Mouse (Mus musculus): ENCODE measurements around the gene Tulp2. TPM values are rescaled to one million over a fixed set of nuclear protein-coding genes. Genes with fewer than 3 reads are reported as not detected.
"Not testable (repeated sequence)": the region's sequence is repeated elsewhere in the genome, so short reads cannot be mapped to it uniquely, and the experiment has no call there.

Gene Tulp2
- polyA plus RNA-seq, 1 experiment from 2014 or later, result 1.1 TPM

- H3K27ac ChIP-seq (ENCODE audit: low read length), result peak within 1 kb of the TSS; percentile 94
- H3K4me3 ChIP-seq (ENCODE audit: low read length), result peak within 1 kb of the TSS; percentile 88
- peak within 1 kb of the TSS; percentile 89 for H3K9ac ChIP-seq (replicated peaks; ENCODE audit: low read length)
- H3K36me3 ChIP-seq (ENCODE audit: insufficient read depth, low read length), result peaks cover 34% of the 10 kb centered on the region
- not testable (repeated sequence) for H3K9me3 ChIP-seq (ENCODE audit: low read length); H3K27me3 ChIP-seq (ENCODE audit: insufficient read depth, low read length)
- WGBS, result under 1% methylated on average over 28 of the region's 37 CpGs
- H3K4me1 ChIP-seq (ENCODE audit: insufficient read depth, low read length), result peaks cover 36% of the 10 kb centered on the region
- H3K4me2 ChIP-seq (replicated peaks; ENCODE audit: low read depth, low read length), result peak within 1 kb of the TSS; percentile 86
- ATAC-seq (ENCODE audit: low FRiP score, low TSS enrichment), result peak; percentile 96
Measured at GRCm38 (mm10) chr7:45459564-45460140, 22.0 kb upstream of the Tulp2 start, which contains the start of gene Ftl1. TSS of gene Ftl1 (minus strand) at chr7:45459884.

- H3K4me3 ChIP-seq (ENCODE audit: low read length), result peak overlapping the region; percentile 88
- H3K9ac ChIP-seq (replicated peaks; ENCODE audit: low read length), result peak overlapping the region; percentile 64
- no peaks in the 10 kb centered on the region for H3K27me3 ChIP-seq (ENCODE audit: insufficient read depth, low read length)
- peak overlapping the region; percentile 54 for H3K4me2 ChIP-seq (replicated peaks; ENCODE audit: low read depth, low read length)
- ATAC-seq (ENCODE audit: low FRiP score, low TSS enrichment), result no peak
- H3K4me1 ChIP-seq (ENCODE audit: insufficient read depth, low read length), result peaks cover 39% of the 10 kb centered on the region
- peaks cover 34% of the 10 kb centered on the region for H3K36me3 ChIP-seq (ENCODE audit: insufficient read depth, low read length)
- 63% methylated on average over 7 of the region's 7 CpGs for WGBS
- H3K27ac ChIP-seq (ENCODE audit: low read length), result peak overlapping the region; percentile 94
- no peaks in the 10 kb centered on the region for H3K9me3 ChIP-seq (ENCODE audit: low read length)
Measured at GRCm38 (mm10) chr7:45460377-45460776, 21.3 kb upstream of the Tulp2 start.

GRCm38 (mm10) chr7:45460860-45461314 lies 20.8 kb upstream of the Tulp2 start:
- 16% methylated on average over 13 of the region's 13 CpGs for WGBS
- Histone ChIP-seq H3K36me3 (ENCODE audit: insufficient read depth, low read length) (peaks cover 34% of the 10 kb centered on the region), H3K4me3 (ENCODE audit: low read length) (peak overlapping the region; percentile 88; the same call in 1 of the 2 replicates), H3K4me2 (replicated peaks; ENCODE audit: low read depth, low read length) (peak overlapping the region; percentile 54), H3K4me1 (ENCODE audit: insufficient read depth, low read length) (peaks cover 44% of the 10 kb centered on the region), H3K9ac (replicated peaks; ENCODE audit: low read length) (peak overlapping the region; percentile 64), H3K27me3 (ENCODE audit: insufficient read depth, low read length) (no peaks in the 10 kb centered on the region), H3K27ac (ENCODE audit: low read length) (peak overlapping the region; percentile 94), H3K9me3 (ENCODE audit: low read length) (no peaks in the 10 kb centered on the region)
- peak; percentile 32 for ATAC-seq (ENCODE audit: low FRiP score, low TSS enrichment)

- peak overlapping the region; percentile 54; the same call in 1 of the 2 replicates for H3K4me2 ChIP-seq (replicated peaks; ENCODE audit: low read depth, low read length)
- peaks cover 47% of the 10 kb centered on the region for H3K4me1 ChIP-seq (ENCODE audit: insufficient read depth, low read length)
- H3K9ac ChIP-seq (replicated peaks; ENCODE audit: low read length), result peak overlapping the region; percentile 64; the same call in 1 of the 2 replicates
- no peak for ATAC-seq (ENCODE audit: low FRiP score, low TSS enrichment)
- peaks cover 34% of the 10 kb centered on the region for H3K36me3 ChIP-seq (ENCODE audit: insufficient read depth, low read length)
- H3K27me3 ChIP-seq (ENCODE audit: insufficient read depth, low read length), result no peaks in the 10 kb centered on the region
- no peaks in the 10 kb centered on the region for H3K9me3 ChIP-seq (ENCODE audit: low read length)
- WGBS, result 54% methylated on average over 5 of the region's 5 CpGs
- H3K4me3 ChIP-seq (ENCODE audit: low read length), result no peak overlapping the region
- peak overlapping the region; percentile 94 for H3K27ac ChIP-seq (ENCODE audit: low read length)
Measured at GRCm38 (mm10) chr7:45461326-45461725, 20.4 kb upstream of the Tulp2 start.

GRCm38 (mm10) chr7:45461781-45462180 lies 19.9 kb upstream of the Tulp2 start:
- ATAC-seq (ENCODE audit: low FRiP score, low TSS enrichment), result no peak
- no peak overlapping the region for H3K4me2 ChIP-seq (replicated peaks; ENCODE audit: low read depth, low read length)

GRCm38 (mm10) chr7:45462325-45462724 lies 19.4 kb upstream of the Tulp2 start:
- peaks cover 26% of the 10 kb centered on the region for H3K36me3 ChIP-seq (ENCODE audit: insufficient read depth, low read length)
- H3K27me3 ChIP-seq (ENCODE audit: insufficient read depth, low read length), result no peaks in the 10 kb centered on the region
- no peaks in the 10 kb centered on the region for H3K9me3 ChIP-seq (ENCODE audit: low read length)
- peaks cover 44% of the 10 kb centered on the region for H3K4me1 ChIP-seq (ENCODE audit: insufficient read depth, low read length)
- 89% methylated on average over 4 of the region's 4 CpGs for WGBS
- H3K4me3 ChIP-seq (ENCODE audit: low read length), result no peak overlapping the region
- no peak for ATAC-seq (ENCODE audit: low FRiP score, low TSS enrichment)
- H3K9ac ChIP-seq (replicated peaks; ENCODE audit: low read length), result no peak overlapping the region
- H3K4me2 ChIP-seq (replicated peaks; ENCODE audit: low read depth, low read length), result no peak overlapping the region
- H3K27ac ChIP-seq (ENCODE audit: low read length), result no peak overlapping the region

More at GRCm38 (mm10) chr7:45461781-45462180, 19.9 kb upstream of the Tulp2 start:
- no peaks in the 10 kb centered on the region for H3K9me3 ChIP-seq (ENCODE audit: low read length)
- peaks cover 32% of the 10 kb centered on the region for H3K36me3 ChIP-seq (ENCODE audit: insufficient read depth, low read length)
- H3K9ac ChIP-seq (replicated peaks; ENCODE audit: low read length), result 0 out of 2 replicates have a peak overlapping the region, but pooled peaks have one; percentile 15
- 87% methylated on average over 4 of the region's 4 CpGs for whole genome bisulfite sequencing
- H3K27me3 ChIP-seq (ENCODE audit: insufficient read depth, low read length), result no peaks in the 10 kb centered on the region
- H3K4me1 ChIP-seq (ENCODE audit: insufficient read depth, low read length), result peaks cover 46% of the 10 kb centered on the region
- H3K27ac ChIP-seq (ENCODE audit: low read length), result peak overlapping the region; percentile 94
- H3K4me3 ChIP-seq (ENCODE audit: low read length), result no peak overlapping the region

DNA sequence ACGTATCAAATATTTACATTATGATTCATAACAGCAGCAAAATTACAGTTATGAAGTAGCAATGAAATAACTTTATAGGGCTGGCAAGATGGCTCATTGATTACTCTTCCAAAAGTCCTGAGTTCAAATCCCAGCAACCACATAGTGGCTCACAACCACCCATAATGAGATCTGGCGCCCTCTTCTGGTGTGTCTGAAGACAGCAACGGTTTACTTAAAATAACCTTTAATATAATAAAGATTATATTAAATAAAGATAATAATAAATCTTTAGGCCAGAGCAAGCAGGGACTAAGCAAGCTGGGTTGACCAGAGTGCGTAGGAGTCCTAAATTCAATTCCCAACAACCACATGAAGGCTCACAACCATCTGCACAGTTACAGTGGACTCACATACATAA lies 18.8 kb upstream of the Tulp2 start:
- H3K4me2 ChIP-seq (replicated peaks; ENCODE audit: low read depth, low read length), result not testable (repeated sequence)

GRCm38 (mm10) chr7:45463987-45464778 lies 17.5 kb upstream of the Tulp2 start:
- H3K4me1 ChIP-seq (ENCODE audit: insufficient read depth, low read length), result peaks cover 35% of the 10 kb centered on the region
- peaks cover 18% of the 10 kb centered on the region for H3K36me3 ChIP-seq (ENCODE audit: insufficient read depth, low read length)

More for the DNA sequence above, 18.8 kb upstream of the Tulp2 start:
- not testable (repeated sequence) for H3K27ac ChIP-seq (ENCODE audit: low read length); H3K9me3 ChIP-seq (ENCODE audit: low read length); H3K9ac ChIP-seq (replicated peaks; ENCODE audit: low read length); H3K27me3 ChIP-seq (ENCODE audit: insufficient read depth, low read length); H3K4me3 ChIP-seq (ENCODE audit: low read length); ATAC-seq (ENCODE audit: low FRiP score, low TSS enrichment)
- Histone ChIP-seq H3K36me3 (ENCODE audit: insufficient read depth, low read length) (peaks cover 23% of the 10 kb centered on the region), H3K4me1 (ENCODE audit: insufficient read depth, low read length) (peaks cover 41% of the 10 kb centered on the region)
- 77% methylated on average over 4 of the region's 4 CpGs for WGBS

DNA sequence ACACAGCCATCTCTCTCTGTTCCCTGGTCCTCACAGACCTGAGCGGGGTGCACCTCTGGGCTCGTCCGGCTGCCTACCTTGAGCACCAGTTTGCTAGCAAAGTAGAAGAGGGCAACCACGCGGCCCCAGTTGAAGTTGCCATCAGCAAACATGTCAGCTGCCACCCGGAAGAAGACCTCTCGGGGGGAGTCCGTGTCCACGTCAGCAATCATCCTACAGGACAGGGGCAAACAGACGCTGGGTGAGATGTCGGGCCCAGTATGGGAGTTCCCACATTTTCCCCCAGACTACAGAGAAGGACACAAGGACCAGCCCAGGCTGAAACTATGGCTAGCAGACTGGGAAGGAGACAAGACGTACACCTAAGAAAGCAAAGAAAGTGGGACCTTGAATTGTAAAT lies 16.6 kb upstream of the Tulp2 start:
- Histone ChIP-seq H3K4me2 (replicated peaks; ENCODE audit: low read depth, low read length) (no peak overlapping the region), H3K9me3 (ENCODE audit: low read length) (no peaks in the 10 kb centered on the region), H3K27me3 (ENCODE audit: insufficient read depth, low read length) (no peaks in the 10 kb centered on the region), H3K36me3 (ENCODE audit: insufficient read depth, low read length) (peaks cover 18% of the 10 kb centered on the region), H3K9ac (replicated peaks; ENCODE audit: low read length) (no peak overlapping the region; the same call in 1 of the 2 replicates), H3K4me1 (ENCODE audit: insufficient read depth, low read length) (peaks cover 33% of the 10 kb centered on the region), H3K4me3 (ENCODE audit: low read length) (0 out of 2 replicates have a peak overlapping the region, but pooled peaks have one; percentile 92), H3K27ac (ENCODE audit: low read length) (no peak overlapping the region)
- WGBS, result 97% methylated on average over 12 of the region's 12 CpGs
- no peak for ATAC-seq (ENCODE audit: low FRiP score, low TSS enrichment)

More at GRCm38 (mm10) chr7:45463987-45464778, 17.5 kb upstream of the Tulp2 start:
- Histone ChIP-seq H3K27ac (ENCODE audit: low read length) (no peak overlapping the region), H3K27me3 (ENCODE audit: insufficient read depth, low read length) (no peaks in the 10 kb centered on the region), H3K4me3 (ENCODE audit: low read length) (no peak overlapping the region), H3K4me2 (replicated peaks; ENCODE audit: low read depth, low read length) (no peak overlapping the region), H3K9me3 (ENCODE audit: low read length) (no peaks in the 10 kb centered on the region), H3K9ac (replicated peaks; ENCODE audit: low read length) (no peak overlapping the region)
- WGBS, result 90% methylated on average over 7 of the region's 7 CpGs
- no peak for ATAC-seq (ENCODE audit: low FRiP score, low TSS enrichment)
